Mouse (Mus musculus): ENCODE measurements around the gene Tgoln1. TPM values are rescaled to one million over a fixed set of nuclear protein-coding genes. Genes with fewer than 3 reads are reported as not detected.

Gene Tgoln1
- polyA plus RNA-seq, 1 experiment, result 87.9 TPM

GRCm38 (mm10) chr6:72584154-72584553 lies 32.6 kb downstream of the Tgoln1 start:
- H3K4me1 ChIP-seq (ENCODE audit: control insufficient read depth, insufficient read depth, low read length), result no peaks in the 10 kb centered on the region
- no peak overlapping the region for H3K4me3 ChIP-seq (ENCODE audit: insufficient read depth, low read length)
- H3K27ac ChIP-seq (ENCODE audit: insufficient read depth, low read depth, low read length), result no peak overlapping the region
- TF ChIP-seq CTCF (IDR thresholded peaks at IDR 0.05; ENCODE audit: low read depth, low read length) (no peak), POLR2A (IDR thresholded peaks at IDR 0.05; ENCODE audit: borderline replicate concordance, low read depth, low read length) (no peak)

GRCm38 (mm10) chr6:72583211-72583839 lies 33.5 kb downstream of the Tgoln1 start:
- Histone ChIP-seq H3K4me1 (ENCODE audit: control insufficient read depth, insufficient read depth, low read length) (no peaks in the 10 kb centered on the region), H3K4me3 (ENCODE audit: insufficient read depth, low read length) (no peak overlapping the region), H3K27ac (ENCODE audit: insufficient read depth, low read depth, low read length) (no peak overlapping the region)
- TF ChIP-seq POLR2A (IDR thresholded peaks at IDR 0.05; ENCODE audit: borderline replicate concordance, low read depth, low read length) (no peak), CTCF (IDR thresholded peaks at IDR 0.05; ENCODE audit: low read depth, low read length) (no peak)

- Histone ChIP-seq H3K4me1 (ENCODE audit: control insufficient read depth, insufficient read depth, low read length) (no peaks in the 10 kb centered on the region), H3K27ac (ENCODE audit: insufficient read depth, low read depth, low read length) (no peak overlapping the region), H3K4me3 (ENCODE audit: insufficient read depth, low read length) (no peak overlapping the region)
- TF ChIP-seq CTCF (IDR thresholded peaks at IDR 0.05; ENCODE audit: low read depth, low read length) (no peak), POLR2A (IDR thresholded peaks at IDR 0.05; ENCODE audit: borderline replicate concordance, low read depth, low read length) (no peak)
Observed at GRCm38 (mm10) chr6:72581625-72582382, 35.0 kb downstream of the Tgoln1 start.

GRCm38 (mm10) chr6:72576041-72576440 lies 40.8 kb downstream of the Tgoln1 start:
- TF ChIP-seq POLR2A (IDR thresholded peaks at IDR 0.05; ENCODE audit: borderline replicate concordance, low read depth, low read length) (no peak), CTCF (IDR thresholded peaks at IDR 0.05; ENCODE audit: low read depth, low read length) (no peak)
- no peak overlapping the region for H3K4me3 ChIP-seq (ENCODE audit: insufficient read depth, low read length)
- no peaks in the 10 kb centered on the region for H3K4me1 ChIP-seq (ENCODE audit: control insufficient read depth, insufficient read depth, low read length)
- no peak overlapping the region for H3K27ac ChIP-seq (ENCODE audit: insufficient read depth, low read depth, low read length)

GRCm38 (mm10) chr6:72571826-72572225 lies 45.0 kb downstream of the Tgoln1 start:
- TF ChIP-seq POLR2A (IDR thresholded peaks at IDR 0.05; ENCODE audit: borderline replicate concordance, low read depth, low read length), result no peak
- TF ChIP-seq CTCF (IDR thresholded peaks at IDR 0.05; ENCODE audit: low read depth, low read length), result no peak

GRCm38 (mm10) chr6:72570644-72571397 lies 46.0 kb downstream of the Tgoln1 start:
- H3K4me3 ChIP-seq (ENCODE audit: insufficient read depth, low read length), result no peak overlapping the region
- H3K4me1 ChIP-seq (ENCODE audit: control insufficient read depth, insufficient read depth, low read length), result no peaks in the 10 kb centered on the region
- no peak overlapping the region for H3K27ac ChIP-seq (ENCODE audit: insufficient read depth, low read depth, low read length)
- no peak for TF ChIP-seq CTCF (IDR thresholded peaks at IDR 0.05; ENCODE audit: low read depth, low read length)
- TF ChIP-seq POLR2A (IDR thresholded peaks at IDR 0.05; ENCODE audit: borderline replicate concordance, low read depth, low read length), result no peak

More at GRCm38 (mm10) chr6:72571826-72572225, 45.0 kb downstream of the Tgoln1 start:
- no peak overlapping the region for H3K4me3 ChIP-seq (ENCODE audit: insufficient read depth, low read length)
- H3K4me1 ChIP-seq (ENCODE audit: control insufficient read depth, insufficient read depth, low read length), result no peaks in the 10 kb centered on the region
- no peak overlapping the region for H3K27ac ChIP-seq (ENCODE audit: insufficient read depth, low read depth, low read length)

- no peak for TF ChIP-seq POLR2A (IDR thresholded peaks at IDR 0.05; ENCODE audit: borderline replicate concordance, low read depth, low read length)
- TF ChIP-seq CTCF (IDR thresholded peaks at IDR 0.05; ENCODE audit: low read depth, low read length), result no peak
- Histone ChIP-seq H3K4me3 (ENCODE audit: insufficient read depth, low read length) (no peak overlapping the region), H3K27ac (ENCODE audit: insufficient read depth, low read depth, low read length) (no peak overlapping the region), H3K4me1 (ENCODE audit: control insufficient read depth, insufficient read depth, low read length) (no peaks in the 10 kb centered on the region)
Observed at GRCm38 (mm10) chr6:72568736-72569135, 48.1 kb downstream of the Tgoln1 start.

- no peak overlapping the region for H3K4me3 ChIP-seq (ENCODE audit: insufficient read depth, low read length)
- no peaks in the 10 kb centered on the region for H3K4me1 ChIP-seq (ENCODE audit: control insufficient read depth, insufficient read depth, low read length)
- TF ChIP-seq POLR2A (IDR thresholded peaks at IDR 0.05; ENCODE audit: borderline replicate concordance, low read depth, low read length) (no peak), CTCF (IDR thresholded peaks at IDR 0.05; ENCODE audit: low read depth, low read length) (no peak)
- no peak overlapping the region for H3K27ac ChIP-seq (ENCODE audit: insufficient read depth, low read depth, low read length)
Observed at GRCm38 (mm10) chr6:72567508-72567907, 49.3 kb downstream of the Tgoln1 start.

- H3K27ac ChIP-seq (ENCODE audit: insufficient read depth, low read depth, low read length), result no peak overlapping the region
- H3K4me1 ChIP-seq (ENCODE audit: control insufficient read depth, insufficient read depth, low read length), result no peaks in the 10 kb centered on the region
- TF ChIP-seq POLR2A (IDR thresholded peaks at IDR 0.05; ENCODE audit: borderline replicate concordance, low read depth, low read length) (no peak), CTCF (IDR thresholded peaks at IDR 0.05; ENCODE audit: low read depth, low read length) (peak; percentile 55)
- H3K4me3 ChIP-seq (ENCODE audit: insufficient read depth, low read length), result no peak overlapping the region
Observed at GRCm38 (mm10) chr6:72566044-72566443, 50.8 kb downstream of the Tgoln1 start.
